Mouse (Mus musculus): Measurements from ENCODE around the gene Rangrf.
"Not testable (repeated sequence)": the region's sequence is repeated elsewhere in the genome, so short reads cannot be mapped to it uniquely, and the experiment has no call there.

Gene Rangrf

GRCm38 (mm10) chr11:68975085-68975484 is at the start of gene Rangrf:
Gene Rangrf (minus strand): TSS chr11:68975185.
- DNase-seq, result no peak

GRCm38 (mm10) chr11:69020691-69021090 is 45.7 kb upstream of the Rangrf start:
- no peak for DNase-seq

DNA sequence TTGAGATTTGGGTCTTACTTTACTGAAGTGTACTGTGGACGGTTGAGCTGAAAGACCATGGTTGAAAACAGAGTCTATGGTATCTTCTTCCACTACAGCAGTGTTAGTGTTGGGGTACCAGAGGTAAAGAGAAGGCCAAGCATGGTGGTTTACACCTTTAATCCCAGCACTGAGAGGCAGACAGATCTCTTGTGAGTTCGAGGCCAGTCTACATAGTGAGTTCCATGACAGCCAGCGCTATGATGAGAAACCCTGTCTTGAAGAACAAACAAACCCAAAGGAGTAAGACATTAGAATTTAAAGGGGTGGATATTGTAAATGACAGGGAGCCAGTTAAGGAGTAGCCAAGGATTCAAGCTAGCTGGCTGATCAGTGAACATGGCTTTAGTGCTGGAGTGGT is 41.8 kb upstream of the Rangrf start:
- DNase-seq, result no peak

- DNase-seq, result peak; percentile 92 to 94
Measured at GRCm38 (mm10) chr11:69015644-69016441, 40.9 kb upstream of the Rangrf start, which contains the start of gene Ctc1. Gene Ctc1 (plus strand): TSS chr11:69015911.

- peak; percentile 86 to 89 for DNase-seq
Measured at GRCm38 (mm10) chr11:69012071-69012601, 37.2 kb upstream of the Rangrf start.

GRCm38 (mm10) chr11:69011445-69011844 is 36.5 kb upstream of the Rangrf start:
- not testable (repeated sequence) for DNase-seq

DNA sequence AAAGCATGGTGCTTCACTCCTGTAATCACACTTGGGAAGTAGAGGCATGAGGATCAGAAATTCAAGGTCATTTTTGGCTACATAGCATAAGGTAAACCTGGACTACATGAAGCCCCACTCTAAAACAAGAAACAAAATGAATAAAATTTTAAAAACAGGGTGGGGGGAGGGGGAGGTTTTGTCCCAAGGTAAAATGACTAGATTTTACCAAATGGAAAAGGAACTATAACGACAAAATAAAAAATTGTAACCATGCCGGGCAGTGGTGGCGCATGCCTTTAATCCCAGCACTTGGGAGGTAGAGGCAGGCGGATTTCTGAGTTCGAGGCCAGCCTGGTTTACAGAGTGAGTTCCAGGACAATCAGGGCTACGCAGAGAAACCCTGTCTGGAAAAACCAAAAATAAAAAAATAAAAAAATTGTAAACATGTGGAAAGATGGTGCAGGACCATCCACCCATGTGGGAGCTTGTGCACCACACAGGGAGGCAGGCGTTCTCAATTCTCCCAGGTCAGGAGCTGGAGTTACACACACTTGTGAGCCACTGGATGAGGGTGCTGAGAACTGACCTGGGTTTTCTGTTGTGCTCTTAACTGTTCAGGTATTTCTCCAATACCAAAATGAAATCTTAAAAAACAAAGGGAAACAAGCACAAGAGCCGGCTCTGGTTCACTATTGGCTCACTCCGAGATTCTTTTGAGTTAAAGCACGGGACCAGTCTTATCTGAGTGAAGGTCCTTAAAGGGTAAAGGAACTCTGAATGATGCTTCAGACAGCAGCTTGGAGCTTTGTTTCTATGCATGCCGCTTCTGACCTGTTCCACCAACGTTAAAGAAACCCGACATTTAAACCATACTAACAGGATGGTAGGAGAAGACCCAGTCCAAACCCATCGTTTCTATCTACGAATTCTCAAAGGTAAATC is 35.7 kb upstream of the Rangrf start:
- DNase-seq, result no peak

DNA sequence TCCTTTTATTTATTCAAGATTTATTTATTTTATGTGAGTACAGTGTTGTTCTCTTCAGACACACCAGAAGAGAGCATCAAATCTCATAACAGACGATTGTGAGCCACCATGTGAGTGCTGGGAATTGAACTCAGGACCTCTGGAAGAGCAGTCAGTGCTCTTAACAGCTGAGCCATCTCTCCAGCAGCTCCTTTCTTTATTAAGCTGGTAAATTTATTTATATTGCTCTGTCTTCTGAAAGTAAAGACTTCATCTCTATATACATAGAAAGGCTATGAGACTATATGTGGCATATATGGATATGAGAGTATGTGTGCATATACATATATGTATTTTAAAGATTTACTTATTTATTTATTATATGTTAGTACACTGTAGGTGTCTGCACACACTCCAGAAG is 34.5 kb upstream of the Rangrf start:
- no peak for DNase-seq

- DNase-seq, result peak; percentile 97
Measured at GRCm38 (mm10) chr11:69008182-69009121, 33.5 kb upstream of the Rangrf start, which contains the start of gene Pfas. Gene Pfas (minus strand): TSS chr11:69008460.

DNA sequence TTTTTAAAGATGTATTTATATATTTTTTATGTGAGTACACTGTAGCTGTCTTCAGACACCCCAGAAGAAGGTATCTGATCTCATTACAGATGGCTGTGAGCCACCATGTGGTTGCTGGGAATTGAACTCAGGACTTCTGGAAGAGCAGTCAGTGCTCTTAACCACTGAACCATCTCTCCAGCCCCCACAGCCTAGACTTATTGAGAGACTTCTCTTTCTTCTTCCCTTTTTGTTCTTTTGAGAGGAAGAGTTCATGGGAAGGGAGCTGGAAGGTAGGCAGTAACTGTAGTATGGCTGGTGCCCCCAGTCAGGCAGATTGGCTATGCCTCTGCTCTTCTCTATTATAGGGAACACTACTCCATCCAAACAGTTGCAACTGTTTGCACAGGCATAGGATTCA is 31.6 kb upstream of the Rangrf start:
- not testable (repeated sequence) for DNase-seq

GRCm38 (mm10) chr11:69005193-69005592 is 30.2 kb upstream of the Rangrf start:
- no peak for DNase-seq

GRCm38 (mm10) chr11:69003592-69003991 is 28.6 kb upstream of the Rangrf start:
- DNase-seq, result no peak

- DNase-seq, result not testable (repeated sequence)
Measured at GRCm38 (mm10) chr11:69002782-69003181, 27.8 kb upstream of the Rangrf start.

GRCm38 (mm10) chr11:68997080-68997479 is 22.1 kb upstream of the Rangrf start:
- DNase-seq, result no peak

GRCm38 (mm10) chr11:68994377-68994776 is 19.4 kb upstream of the Rangrf start:
- DNase-seq, result peak in 1 of 2 experiments; percentile 18

- DNase-seq, result no peak
Measured at GRCm38 (mm10) chr11:68993122-68993521, 18.1 kb upstream of the Rangrf start.

DNA sequence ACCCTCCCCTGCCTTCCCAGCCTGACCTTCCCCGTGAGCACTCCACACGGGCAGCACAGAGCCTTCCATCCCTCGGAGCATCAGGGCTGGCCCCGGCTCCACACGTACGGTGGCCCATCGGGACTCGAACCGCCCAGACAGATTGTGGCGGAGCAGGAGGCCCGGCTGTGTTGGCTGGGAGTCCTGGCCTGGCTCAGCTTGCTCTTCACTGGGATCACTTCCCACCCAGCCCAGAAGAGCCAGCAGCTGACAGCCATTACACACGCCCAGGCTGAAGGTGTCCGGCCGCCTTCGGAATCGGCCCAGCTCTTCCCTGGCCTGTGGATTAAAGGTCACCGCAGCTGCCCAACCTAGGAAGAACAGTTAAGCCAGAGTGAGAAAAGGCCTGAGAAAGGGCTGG is 13.4 kb upstream of the Rangrf start:
- DNase-seq, result no peak

DNA sequence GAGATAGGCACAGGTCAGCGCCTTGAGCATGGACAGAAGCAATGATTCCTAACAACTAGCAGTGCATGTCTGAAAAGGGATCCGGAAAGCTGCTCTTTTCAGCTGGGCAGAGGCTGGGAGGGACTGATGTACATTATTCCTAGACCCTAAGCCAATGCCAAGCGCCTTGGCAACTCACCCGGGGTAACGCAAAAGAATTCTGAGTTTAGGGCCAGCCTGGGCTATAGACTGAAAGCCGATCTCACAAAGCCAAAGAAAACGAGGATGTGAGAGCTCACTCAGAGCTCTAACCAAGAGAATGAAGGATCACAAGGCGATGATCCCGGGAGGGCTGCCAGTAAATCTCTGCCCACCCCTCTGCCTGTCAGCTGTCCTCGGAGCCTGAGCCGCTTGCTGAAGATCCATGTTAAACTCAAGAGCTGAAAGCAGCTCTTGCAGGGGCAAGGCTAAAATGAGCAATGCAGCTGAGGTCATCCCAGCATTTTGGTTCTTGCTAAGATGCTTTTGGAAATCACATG is 12.4 kb upstream of the Rangrf start:
- DNase-seq, result no peak

DNA sequence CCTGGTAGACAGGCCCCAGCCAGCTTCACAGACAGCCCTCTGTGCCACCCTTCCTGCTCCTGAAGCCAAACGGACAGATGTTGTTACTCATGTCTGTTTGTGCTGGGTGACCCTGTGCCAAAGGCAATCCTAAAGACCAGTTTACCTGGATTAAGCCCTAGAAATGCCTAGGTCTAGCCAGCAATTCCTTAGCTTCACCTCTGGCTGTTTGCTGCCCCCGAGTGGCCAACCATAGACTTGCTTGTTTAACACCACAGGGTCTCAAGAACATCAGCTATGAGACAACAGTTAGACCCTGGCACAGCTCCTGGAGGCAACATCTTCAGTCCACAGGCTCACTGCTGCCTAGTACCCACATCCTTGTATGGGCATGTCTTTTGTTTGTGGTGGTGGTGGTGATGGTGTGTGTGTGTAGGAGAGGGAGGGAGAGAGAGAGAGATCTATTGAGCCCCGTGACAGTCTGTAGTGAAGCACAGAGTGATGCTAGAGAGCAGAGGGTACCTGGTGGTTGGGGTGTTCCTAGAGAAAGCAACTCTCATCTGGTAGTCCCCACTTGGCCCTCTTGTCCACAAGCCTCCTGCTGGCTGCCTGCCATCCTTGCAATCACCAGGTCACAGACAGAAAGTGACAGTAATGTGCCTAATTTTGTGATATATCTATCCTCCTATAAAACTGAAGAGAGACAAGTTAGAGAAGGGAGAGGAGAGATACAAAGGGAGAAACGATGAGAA is 7.8 kb upstream of the Rangrf start:
- DNase-seq, result peak; percentile 79 to 80

DNA sequence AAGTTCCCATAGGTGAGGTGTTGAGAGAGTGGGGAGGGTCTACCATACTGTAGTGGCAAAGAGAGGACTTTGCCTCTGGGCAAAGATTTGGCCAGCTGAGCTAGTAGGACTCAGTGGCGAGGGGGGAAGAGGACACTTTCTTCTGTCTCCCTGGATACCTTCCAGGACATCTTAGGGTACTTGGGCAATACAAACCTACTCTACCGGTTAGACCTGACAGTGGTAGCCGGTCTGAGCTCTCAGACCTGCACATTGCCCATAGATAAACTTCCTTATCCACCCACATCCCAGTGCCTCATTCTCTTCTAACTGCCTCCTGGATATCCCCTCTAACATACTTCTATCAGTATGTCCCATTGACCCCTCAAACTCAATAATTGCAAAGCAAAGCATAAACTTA is 5.9 kb upstream of the Rangrf start:
- no peak for DNase-seq

- no peak for DNase-seq
Measured at GRCm38 (mm10) chr11:68979320-68979733, 4.3 kb upstream of the Rangrf start.
